Mouse (Mus musculus) mouse trophoblast stem cell (cell line): ENCODE measurements around the gene Lrrc8a.

ENCODE experiments used
- in situ Hi-C, 2 experiments: fragments of 300-500 bp; cut with MseI, MboI; formaldehyde crosslinking; loops; 2 replicates in 1 of 2; 3 replicates in 1 of 2; pipeline ENCODE4 v1.15.1; 2025

The Lrrc8a gene

DNA sequence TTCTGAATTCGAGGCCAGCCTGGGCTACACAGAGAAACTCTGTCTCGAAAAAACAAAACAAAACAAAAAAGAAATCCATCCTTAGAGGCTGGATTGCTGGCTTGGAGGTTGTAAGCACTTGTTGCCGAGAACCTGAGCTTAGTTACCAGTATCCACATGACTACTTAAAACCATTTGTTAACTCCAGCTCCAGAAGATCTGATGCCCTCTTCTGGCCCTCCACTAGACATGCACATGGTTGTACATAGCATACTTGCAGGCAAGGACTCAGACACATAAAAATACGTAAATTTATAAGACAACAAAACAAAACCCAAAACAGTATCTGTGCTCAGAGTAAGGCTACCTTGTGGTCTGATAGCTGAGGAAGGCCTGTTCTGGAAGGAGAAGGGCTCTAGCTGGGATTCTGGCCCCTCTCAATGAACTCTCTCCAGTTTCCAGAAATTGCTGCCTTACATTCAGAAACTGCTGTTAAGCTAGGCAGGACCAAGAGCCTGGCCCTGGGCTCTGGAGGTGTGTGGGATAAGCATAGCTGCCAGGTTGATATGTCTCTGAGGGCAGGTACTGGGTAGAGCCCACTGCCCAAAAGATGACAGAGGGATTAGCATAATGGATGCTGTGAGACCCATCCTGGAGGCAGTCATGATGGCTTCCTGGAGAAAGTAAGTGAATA lies 23.7 kb downstream of the Lrrc8a start:
- in situ Hi-C loops: no loop called here

DNA sequence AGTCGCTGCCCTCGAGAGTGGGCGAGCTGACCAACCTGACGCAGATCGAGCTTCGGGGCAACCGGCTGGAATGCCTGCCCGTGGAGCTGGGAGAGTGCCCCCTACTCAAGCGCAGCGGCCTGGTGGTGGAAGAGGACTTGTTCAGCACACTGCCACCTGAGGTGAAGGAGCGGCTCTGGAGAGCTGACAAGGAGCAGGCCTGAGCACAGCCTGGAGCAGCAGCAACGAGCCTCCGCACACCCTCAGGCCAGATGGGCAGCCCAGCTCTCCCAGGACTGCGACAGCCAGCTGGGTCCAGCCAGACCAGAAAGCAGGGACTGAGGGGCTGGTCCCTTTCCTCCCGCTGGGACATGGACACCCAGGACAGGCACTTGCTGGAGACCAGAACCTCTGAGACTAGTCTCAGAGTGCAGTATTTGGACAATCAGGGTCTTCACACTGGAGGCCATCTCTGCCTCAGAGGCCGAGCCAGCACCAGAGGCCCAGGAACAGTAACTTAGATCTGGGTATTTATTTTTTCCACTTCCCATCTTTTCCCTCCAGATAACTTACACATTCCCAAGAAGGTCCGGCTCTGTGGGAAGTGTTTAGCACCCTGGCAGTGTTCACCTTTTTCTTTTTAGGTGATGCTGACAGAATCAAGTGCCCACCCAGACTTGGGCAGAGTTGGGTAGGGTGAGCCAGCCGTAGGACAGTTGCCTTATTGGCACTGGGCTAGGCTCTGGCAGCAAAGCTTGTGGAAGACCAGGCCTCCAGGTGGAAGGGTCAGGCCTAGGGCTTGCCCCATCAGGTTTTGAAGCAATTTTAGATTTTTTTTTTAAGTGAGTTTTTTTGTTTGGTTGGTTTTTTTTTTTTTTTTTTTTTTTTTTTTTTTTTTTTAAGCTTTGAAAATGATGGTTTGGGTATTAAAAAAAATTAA lies 24.7 kb downstream of the Lrrc8a start:
- in situ Hi-C loops: no loop called here

DNA sequence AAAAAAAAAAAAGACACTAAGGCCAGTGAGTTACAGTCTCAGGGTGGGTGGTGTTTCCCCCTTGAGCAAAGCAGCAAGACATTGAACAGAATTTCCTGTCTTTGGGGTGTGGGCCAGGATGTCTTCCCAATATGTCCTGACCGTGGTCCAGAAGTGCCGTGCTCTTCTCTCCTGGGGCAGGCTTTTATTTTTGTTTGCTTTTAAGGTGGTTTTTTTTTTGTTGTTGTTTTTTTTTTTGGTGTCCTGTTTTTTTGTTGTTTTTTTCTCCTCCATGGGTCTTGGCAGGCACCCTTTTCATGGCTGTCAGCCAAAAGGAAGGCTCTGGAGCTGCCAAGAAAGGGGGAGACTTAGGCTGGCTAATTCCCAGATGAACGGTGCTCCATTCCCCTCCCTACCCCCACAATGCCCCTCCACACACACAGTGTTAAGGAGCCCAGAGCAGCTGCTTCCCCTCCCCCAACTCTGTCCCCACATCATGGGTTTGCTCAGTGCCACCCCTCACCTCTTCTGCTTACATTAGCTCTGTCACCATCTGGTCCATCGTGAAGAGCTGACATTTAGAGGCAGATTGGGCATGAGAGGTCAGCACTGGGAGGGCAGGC lies 25.4 kb downstream of the Lrrc8a start:
- in situ Hi-C loops: no loop called here

DNA sequence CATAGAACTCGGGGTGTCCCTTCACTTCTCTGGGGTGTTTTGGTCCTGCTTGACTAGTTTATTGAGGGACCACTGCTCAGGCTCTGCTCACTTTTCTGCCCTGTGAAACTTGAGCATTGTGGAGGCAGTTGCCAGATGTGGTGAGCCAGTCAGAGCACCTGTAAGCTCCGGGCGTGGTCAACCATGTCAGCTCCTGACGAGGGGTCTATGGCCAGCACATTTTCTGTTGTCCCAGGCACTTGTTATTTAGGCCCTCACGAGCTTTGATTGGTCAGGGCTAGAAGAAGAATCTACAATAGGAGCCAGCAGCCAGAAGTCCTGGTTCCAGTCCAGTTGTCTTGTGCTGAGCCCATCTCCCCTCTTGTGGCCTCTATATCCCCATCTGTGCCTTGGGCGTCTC lies 26.3 kb downstream of the Lrrc8a start:
- in situ Hi-C loops: no loop called here

DNA sequence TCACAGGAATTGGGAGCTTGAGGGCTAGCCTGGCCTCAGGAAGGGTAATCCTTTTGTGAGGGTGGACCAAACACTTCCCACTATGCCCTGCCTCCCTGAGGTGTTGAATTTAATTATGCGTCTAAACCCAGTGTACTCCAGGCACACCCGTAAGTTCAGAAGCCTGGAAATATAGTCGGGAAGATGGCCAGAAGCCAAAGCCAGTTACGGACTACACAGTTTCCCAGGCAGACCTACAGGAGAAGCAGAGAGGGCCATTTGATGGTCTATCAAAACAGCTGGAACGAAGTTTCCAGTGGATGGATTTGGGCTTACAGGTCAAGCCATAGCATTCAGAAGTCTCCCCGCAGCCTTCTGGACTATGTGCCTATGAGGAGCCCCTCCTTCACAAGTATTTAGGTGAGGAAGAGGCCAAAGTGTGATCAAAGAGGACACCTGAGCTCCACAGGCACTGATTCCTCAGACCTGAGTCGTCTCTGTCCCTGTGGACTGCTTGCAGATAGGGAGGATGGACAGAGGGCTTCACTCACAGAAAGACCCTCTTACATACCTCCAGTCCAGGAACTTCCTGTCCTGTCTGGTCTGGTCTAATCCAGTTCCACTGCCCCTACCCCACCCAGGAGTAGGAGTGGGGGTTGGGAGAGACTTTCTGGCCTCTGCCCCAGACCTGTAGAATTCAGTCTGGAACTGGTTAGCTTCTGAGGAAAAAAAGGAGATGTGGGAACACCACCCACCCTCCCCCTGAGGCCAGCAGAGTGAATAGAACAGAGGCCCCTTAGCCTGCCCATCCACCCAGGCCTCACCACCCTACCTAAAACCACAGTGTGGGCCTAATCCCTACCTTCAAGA lies 27.4 kb downstream of the Lrrc8a start:
- in situ Hi-C loops: no loop called here

DNA sequence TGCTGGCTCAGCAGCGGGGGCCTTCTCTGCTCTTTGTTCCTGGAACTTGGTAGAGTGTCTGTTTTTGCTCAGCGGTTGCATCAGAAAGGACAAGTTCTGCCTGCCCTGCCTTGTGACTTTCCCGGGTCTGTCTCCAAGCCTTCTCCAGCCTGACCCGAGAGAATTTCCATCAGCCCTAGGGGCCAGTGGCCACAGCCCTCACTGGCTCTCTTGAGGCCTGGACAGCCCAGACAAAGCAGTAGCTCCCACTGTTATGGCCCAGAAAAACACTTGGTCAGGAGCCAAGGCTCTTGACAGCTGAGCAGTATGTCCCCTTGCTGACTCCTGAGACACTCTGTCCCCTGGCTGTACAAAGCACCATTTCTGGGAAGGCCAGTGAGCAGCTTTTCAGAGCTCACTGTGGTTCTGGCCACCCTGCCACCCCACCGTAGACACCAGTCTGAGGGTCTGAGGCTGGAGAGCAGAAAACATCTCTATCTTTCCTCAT lies 28.3 kb downstream of the Lrrc8a start, which contains the start of gene Phyhd1:
Phyhd1 (plus strand) TSS at position 437 of the 487 bp plus-strand sequence.
- in situ Hi-C loops: no loop called here

DNA sequence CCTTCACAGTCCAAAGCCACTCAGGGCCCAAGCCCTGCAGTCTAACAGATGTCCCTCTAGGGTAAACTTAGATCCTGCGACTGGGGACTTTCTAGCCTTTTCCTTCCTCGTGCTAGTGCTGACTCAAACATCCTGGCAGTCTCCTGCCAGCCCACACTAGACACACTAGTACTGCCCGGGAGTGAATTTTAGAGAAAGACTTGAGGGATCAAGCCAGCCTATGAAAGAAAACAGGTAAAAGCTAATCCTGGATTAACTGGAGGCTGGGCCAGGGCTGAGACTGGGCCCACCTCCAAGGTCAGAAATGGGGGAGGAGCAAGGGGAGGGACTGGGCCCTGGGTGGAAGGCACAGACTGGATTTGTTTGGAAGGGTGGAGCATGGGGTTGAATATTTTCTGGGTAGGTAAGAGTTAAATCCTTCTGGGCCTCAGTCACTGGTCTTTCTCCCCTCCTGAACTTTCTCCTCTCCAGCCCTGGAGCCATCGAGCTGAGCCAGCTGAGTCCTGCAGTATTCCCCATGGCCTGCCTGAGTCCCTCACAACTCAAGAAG lies 29.0 kb downstream of the Lrrc8a start:
- in situ Hi-C loops: no loop called here

DNA sequence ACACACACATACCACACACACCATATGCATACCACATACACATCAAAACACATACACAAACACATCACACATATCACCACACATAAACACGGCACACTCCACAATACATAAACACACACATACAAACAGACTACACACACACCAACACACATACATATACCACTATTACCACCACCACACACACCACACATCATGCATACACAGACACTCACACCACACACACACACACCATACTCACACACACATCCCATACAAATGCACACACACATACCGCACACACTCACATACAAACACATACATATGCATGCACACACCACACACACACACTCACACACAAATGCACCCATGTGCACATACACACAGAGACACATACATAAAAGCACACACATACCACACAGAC lies 30.0 kb downstream of the Lrrc8a start:
- in situ Hi-C loops: no loop called here

DNA sequence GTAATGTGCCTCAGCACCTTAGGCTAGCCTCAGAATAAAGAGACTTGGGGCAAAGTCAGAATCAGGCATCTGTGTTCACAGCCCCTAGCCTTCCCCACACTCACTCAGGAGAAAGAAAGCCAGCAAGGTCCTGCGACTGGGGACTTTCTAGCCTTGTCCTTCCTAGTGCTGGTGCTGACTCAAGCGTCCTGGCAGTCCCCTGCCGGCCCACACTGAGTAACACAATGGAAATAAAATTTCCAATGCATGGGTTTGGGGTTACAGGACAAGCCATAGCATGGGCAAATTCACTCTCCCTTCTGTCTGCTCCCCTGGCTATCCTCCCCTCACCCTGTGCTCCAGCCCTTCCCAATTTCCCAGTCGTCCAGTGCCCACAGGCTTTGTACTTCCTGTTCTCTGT lies 30.9 kb downstream of the Lrrc8a start:
- in situ Hi-C loops: no loop called here

DNA sequence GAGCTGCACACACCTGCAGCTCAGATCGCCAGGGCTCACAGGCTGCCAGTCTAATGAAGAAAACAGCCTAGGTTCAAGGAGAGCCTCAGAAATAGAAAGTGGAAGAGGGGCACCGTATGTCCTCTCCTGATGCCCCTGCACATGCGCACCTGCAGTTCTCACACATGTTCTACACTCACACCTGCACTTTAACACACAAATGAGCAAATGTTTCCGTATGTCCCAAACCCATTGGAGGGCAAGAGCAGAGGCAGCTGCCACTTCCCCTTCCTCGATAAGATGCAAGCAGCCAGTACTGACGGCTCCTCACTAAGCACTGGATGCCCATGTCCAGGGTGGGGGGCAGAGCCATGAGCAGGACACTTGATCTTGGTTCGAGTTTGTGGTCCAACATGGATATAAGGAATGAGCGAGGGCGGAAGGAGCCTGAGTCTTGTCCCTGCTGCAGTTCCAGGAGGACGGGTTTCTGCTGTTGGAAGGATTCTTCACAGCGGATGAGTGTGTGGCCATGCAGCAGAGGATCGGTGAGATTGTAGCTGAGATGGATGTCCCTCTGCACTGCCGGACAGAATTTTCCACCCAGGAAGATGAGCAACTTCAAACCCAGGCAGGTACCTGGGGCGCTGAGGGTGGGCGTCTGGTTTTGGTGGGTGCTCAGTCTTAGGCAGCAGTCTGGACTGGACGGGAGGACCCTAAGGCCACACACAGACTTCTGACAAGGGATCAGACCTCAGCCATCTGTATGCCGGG lies 31.9 kb downstream of the Lrrc8a start:
- in situ Hi-C loops: no loop called here

DNA sequence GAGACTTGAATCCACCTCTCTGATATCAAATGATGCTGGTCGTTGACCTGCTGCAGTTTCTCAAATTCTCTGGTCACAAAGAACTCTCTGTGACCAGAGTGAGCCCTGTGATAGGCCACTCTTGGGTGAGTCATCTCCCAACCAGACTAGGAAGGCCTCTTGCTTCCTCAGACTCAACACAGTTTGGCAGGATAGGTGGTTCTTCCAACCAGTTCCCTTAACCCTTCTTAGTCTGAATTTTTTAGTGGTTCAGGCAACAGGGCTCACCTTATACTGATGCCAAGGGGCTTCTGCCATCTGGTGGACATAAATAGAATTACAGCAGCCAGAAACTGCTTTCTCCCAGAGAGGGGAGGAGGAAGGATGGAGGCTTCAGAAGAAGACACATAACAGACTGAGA lies 32.6 kb downstream of the Lrrc8a start:
- in situ Hi-C loops: no loop called here

DNA sequence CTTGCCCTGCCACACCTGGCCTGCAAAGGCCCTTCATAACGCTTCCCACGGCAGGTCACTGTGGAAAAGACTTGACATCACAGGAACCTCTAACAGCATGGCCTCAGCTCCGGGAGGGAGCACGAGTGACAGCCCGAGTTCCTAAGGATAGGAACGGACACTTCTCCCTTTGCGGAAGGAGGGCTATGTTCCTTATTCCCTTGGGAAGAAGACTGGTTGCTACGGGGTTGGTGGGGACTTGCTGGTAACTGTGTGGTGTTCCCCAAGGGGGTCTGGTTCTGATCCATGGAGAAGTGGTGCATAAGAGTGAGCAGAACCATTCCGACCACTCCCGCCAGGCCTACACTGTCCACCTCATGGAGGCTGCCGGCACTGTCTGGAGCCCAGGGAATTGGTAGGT lies 43.2 kb downstream of the Lrrc8a start, which contains the start of gene Gm28038:
Gm28038 (plus strand) TSS at position 301 of the 400 bp plus-strand sequence.
- in situ Hi-C loops: no loop called here

DNA sequence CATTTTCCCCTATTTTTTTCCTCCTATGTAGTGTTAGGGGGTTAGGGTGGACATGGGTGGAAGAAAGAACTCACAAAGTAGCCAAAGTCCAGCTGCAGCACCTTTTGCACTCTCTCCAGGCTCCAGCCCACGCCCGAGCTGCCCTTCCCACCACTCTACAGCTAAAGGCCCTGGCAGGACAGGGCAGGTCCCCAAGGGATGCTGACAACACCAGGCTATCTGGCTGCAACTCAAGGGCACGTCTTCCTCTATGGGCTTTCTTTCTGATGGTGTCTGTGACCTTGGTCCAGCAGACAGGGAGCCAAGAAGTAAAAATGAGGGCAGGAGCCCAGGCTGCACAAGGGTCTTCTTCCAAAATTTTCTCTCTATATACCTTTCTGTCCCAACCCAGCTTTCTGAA lies 44.1 kb downstream of the Lrrc8a start:
- in situ Hi-C loops: no loop called here

DNA sequence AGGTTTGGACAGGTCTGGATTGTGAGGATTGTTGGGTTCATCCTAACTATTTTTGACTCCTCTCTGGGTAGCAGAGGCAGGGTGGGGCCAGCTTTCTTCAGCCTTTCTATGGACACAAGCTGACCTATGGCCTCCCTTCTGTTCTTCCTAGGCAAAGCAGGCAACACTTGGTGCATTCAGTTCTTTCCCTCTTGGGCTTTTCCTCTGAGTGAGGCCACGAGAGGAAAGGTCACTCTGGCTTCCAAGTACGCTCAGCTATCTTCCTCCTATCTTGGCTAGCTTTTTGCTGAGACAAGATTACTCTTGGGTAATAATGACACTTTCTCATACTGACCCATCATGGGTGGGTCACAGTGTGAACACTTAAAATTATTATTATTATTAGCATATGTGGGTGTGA lies 45.7 kb downstream of the Lrrc8a start:
- in situ Hi-C loops: no loop called here

DNA sequence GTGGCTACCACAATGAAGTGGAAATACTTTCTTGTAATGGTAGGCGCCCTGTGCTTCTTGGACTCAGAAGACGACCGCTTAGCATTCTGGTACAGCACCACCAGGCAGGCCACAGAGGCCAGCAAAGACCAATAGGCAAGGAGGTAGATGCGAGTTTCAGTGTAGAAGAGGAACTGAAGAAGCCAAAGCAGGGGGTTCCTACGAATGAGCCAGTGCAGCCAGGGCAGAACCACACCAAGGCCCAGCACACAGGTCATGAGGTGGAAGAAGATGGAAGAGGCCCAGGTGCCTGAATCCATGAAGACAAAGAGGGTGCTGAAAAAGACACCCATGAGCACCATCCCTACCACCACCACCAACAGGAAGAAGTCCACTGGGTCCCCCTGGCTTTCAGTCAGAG lies 47.5 kb downstream of the Lrrc8a start:
- in situ Hi-C loops: no loop called here

DNA sequence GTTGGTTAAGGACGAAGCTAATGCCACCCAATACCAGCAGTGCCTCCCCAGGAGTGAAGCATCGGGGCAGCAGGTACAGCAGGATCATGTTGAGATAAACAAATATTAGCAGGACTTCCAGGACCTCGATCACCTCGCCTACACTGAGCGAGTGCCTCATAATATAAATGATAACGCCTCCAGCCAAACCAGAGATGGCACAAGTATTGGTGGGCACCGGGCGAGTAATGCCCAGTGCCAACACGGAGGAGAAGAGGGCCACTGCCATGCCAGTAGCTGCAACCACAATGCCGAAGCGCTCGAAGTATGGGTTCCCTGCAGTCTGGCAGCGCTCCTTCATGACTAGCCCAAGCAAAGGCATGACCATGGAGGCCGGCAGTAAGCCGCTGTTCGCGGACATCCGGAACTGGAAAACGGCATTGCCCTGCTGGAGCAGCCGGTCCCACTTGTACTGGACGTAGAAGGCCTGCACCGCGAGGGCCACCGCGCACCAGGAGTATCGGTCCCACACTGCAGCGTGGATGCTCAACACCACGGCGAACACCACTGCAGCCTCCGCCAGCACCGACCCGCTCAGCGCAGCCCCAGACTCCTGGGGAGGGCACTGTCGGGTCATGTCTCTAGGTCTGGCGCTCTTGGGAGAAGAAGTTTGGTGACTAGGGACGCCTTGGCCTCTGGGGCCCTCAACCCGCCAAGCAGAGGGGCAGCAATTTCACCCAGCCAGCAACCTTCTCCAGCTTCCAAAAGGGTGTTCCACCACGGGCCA lies 48.1 kb downstream of the Lrrc8a start:
- in situ Hi-C loops: no loop called here

DNA sequence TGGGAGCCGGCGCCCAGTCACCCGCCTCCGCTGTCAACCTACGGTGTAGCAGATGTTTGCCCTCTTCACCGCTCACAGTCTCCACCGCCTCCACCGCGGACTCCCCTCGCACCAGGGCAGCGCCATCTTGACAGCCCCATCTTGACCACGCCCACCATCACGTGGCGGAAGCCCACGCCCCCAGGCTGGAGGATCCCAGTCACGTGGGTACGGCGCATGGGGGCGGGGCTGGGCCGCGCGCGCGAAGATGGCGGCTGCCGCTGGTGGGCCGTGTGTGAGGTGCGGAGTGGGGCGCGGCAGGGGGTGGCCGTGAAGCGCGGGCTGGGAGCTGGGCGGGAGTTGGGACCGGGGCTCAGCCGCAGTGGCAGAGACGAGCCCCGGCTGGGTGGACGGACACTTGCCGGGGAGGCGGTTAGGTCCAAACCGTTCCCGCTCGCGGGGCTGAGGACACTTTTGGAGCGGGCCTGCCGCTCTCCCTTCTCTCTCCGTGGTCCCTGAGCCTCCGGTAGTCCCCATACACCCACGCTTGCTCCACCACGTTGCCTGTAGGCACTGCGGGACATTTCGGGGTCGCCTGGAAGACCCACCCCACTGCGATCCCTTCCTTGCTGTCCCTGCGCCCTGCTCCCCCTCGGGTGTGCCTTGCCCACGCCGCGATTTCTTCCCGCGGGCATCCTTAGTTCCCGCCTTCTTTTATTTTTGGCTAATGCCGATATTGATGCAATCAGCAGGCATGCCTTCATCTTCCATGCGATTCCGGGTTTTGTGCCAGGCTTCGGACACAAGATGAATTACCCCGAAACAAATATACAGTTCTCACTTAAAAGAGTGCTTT lies 48.9 kb downstream of the Lrrc8a start, which contains the start of the genes Dolk and Nup188:
Dolk (minus strand) TSS at position 143 of the 835 bp plus-strand sequence.
Nup188 (plus strand) TSS at position 206 of the 835 bp plus-strand sequence.
- in situ Hi-C loops: no loop called here

DNA sequence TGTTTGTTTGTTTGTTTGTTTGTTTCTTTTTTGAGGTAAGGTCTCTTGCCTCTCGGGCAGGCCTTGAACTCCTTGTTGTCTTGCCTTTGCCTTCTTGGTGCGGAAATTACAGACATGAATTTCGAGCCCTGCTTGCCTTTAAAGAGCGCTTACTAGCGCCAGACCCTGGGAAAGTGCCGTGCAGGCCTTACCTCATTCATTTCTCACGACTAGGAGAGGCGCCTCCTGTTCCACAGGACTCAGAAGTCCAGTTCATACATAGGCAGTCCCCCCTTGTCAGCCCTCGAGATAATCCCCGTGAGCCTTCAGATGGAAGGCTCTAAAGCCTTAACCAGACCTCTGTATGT lies 49.5 kb downstream of the Lrrc8a start:
- in situ Hi-C loops: no loop called here

DNA sequence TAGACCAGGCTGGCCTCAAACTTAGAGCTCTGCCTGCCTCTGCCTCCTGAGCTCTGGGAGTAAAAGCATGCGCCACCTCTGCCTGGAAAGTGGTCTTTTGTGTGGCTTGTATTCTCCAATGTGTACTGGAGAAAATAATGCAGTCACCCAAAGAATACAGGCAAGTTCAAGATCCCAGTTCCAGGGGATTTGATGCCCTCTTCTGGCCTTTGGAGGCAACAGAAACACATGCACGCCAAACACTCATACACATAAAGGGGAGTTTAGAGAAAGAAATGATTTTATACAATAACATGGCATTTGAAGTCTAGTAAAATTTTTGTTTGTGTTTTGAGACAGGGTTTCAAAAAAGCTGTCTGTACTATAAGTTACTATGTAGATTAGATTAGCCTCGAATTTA lies 62.0 kb downstream of the Lrrc8a start:
- in situ Hi-C loops: no loop called here
